In genomic region chr10:114567891-114568290, GRCm38 (mm10) we compare ENCODE assay signal across 11 mouse cellular contexts.
"Had no signal": no experiment of that assay in that cellular context is flagged by ENCODE, and none has a peak within 500 bp of the region (broad histone marks: within the 10 kb centered on the region; RNA-seq: fewer than 3 reads in every experiment).

No protein-coding gene starts in this region.

- ATAC-seq: midbrain, embryonic 15.5 days had no signal

- DNase-seq: kidney, adult 8-10 months; kidney, postnatal 10 days; kidney, postnatal 36 days; liver, embryonic 13.5 days; lung, adult 2 months; lung, postnatal 14 days; lung, postnatal 4 days; retina, postnatal 1 day; thymus, adult 18-20 months; thymus, postnatal 4 days had no signal
